Comparison of ENCODE assay signal across 10 mouse cellular contexts in the genomic region with DNA sequence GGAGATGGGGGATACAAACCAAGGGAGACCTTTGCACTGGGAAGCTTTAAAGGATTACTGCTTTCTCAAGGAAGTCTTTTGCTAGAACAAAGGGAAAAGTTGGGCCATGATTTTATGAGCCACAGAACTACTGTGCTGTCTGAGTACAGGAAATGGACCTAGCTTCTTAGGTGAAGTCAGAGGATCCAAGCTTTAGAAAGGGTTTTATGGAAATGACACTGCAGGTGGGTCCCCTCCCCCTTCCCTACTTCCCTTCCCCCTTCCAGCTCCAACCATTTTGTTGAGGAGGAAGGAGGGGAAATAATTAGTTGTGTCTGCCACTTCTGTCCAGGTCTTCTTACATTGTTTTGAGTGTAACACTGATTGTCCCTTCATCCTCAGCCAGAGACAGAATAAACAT.
"Had no signal": no experiment of that assay in that cellular context is flagged by ENCODE, and none has a peak within 500 bp of the region (broad histone marks: within the 10 kb centered on the region; RNA-seq: fewer than 3 reads in every experiment).

No protein-coding gene starts in this region.

- H3K27ac ChIP-seq: left cerebral cortex, adult 2 months; limb, embryonic 10.5 days; liver, embryonic 12.5 days; midbrain, embryonic 12.5 days had no signal

- H3K36me3 ChIP-seq: limb, embryonic 10.5 days; liver, embryonic 12.5 days; midbrain, embryonic 12.5 days had no signal

- ATAC-seq: liver, embryonic 12.5 days had no signal

- H3K4me3 ChIP-seq: left cerebral cortex, adult 2 months; limb, embryonic 10.5 days; liver, embryonic 12.5 days; midbrain, embryonic 12.5 days had no signal

- H3K27me3 ChIP-seq: liver, embryonic 12.5 days had no signal

- H3K4me2 ChIP-seq: liver, embryonic 12.5 days; midbrain, embryonic 12.5 days had no signal

- DNase-seq: kidney, adult 18-20 months; kidney, postnatal 10 days; lung, postnatal 10 days; lung, postnatal 4 days; right cerebral cortex, postnatal 14 days; thymus, postnatal 4 days had no signal

- H3K9ac ChIP-seq: liver, embryonic 12.5 days; midbrain, embryonic 12.5 days had no signal

- H3K9me3 ChIP-seq: limb, embryonic 10.5 days; liver, embryonic 12.5 days; midbrain, embryonic 12.5 days had no signal
